Mouse (Mus musculus) lung, postnatal 0 days (tissue): ENCODE results near the gene C2cd2.

ENCODE experiments used
- CTCF ChIP-seq: IDR thresholded peaks from 2 replicates; pipeline ENCODE4 v1.5.1; 2016; ENCODE audit warnings: antibody characterized with exemption, mild to moderate bottlenecking
- EP300 ChIP-seq: IDR thresholded peaks from 2 replicates; pipeline ENCODE4 v1.6.1; 2016; ENCODE audit warnings: antibody characterized with exemption, mild to moderate bottlenecking, control low read depth

DNA sequence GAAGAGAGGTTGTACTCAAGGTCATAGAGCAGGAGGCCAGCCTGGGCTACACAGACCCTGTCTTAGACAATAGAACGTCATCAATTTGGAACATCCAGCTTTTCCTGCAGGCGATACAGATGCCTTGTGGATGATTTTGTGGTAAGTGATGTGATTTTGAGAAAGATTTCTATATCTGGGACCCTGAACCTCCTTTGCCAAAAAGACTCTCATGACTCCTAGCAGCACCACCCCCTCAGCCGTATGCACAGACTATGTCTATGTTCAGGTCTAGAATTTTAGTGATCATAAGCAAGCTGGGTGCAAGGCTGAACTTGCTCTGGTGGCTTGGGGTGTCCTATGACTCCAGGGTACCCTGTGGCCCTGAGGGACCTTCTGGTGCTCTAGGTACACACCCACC, 156.8 kb downstream of the C2cd2 start:
- TF ChIP-seq EP300 (no peak), CTCF (no peak)
